Mouse (Mus musculus) small intestine, adult 2 months (tissue): Measurements from ENCODE around the gene Nup155.

ENCODE experiments used
- CTCF ChIP-seq: fragments of 200-500 bp; IDR thresholded peaks from 2 replicates; pipeline ENCODE4 v1.5.1; 2012; ENCODE audit warnings: low read depth, mild to moderate bottlenecking, control low read depth, inconsistent platforms, low read length, moderate library complexity, mixed read lengths; ENCODE audit not compliant: insufficient replicate concordance, insufficient read length; ENCODE audit errors: extremely low read depth
- POLR2A ChIP-seq: fragments of 200-500 bp; IDR thresholded peaks from 2 replicates; pipeline ENCODE4 v1.6.1; 2012; ENCODE audit warnings: low read depth, mild to moderate bottlenecking, control low read depth, inconsistent platforms, low read length, moderate library complexity

DNA sequence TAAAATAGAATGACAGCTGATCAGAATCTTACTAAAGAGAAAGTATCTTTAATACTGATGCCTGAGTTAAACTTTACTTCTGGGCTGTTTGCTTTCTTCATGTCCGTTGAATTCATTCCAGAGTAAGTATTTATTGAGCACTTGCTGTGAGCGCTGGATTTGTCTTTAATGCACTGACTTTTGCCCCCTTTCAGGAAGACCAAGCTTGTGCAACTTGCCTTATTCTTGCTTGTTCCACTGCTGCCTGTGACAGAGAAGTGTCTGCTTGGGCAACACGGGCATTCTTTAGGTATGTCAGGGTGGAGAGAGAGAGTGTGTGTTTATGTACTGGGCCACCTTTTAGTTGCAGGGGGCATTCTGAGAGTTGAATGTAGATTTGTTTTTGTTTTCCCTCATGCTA lies 22.2 kb downstream of the Nup155 start:
- no peak for TF ChIP-seq POLR2A
- no peak for TF ChIP-seq CTCF
